Mouse (Mus musculus) midbrain, postnatal 0 days (tissue): Measurements from ENCODE around the gene Rbm4. TPM values are rescaled to one million over a fixed set of nuclear protein-coding genes. Genes with fewer than 3 reads are reported as not detected.
A peak's percentile ranks its signal among the peaks of the same experiment; 100 is the strongest.

Source experiments
- ATAC-seq: fragments of 200-750 bp; cut with Nextera tagmentation; 2 replicates; pipeline ENCODE4 v1.8.0; 2017; ENCODE audit warnings: moderate number of reproducible peaks, mild to moderate bottlenecking, moderate TSS enrichment, moderate library complexity; ENCODE audit not compliant: low FRiP score
- DNase-seq: peaks from one replicate; pipeline ENCODE4 v3.0.0-alpha.2; 2015; ENCODE audit warnings: low spot score
- H3K27ac ChIP-seq: fragments of 300-500 bp; sonication (generic); 2 replicates; pipeline ENCODE4 v1.5.1; 2014; ENCODE audit warnings: low read depth, mild to moderate bottlenecking, low read length, mixed read lengths
- H3K27me3 ChIP-seq: fragments of 300-500 bp; sonication (generic); 2 replicates; pipeline ENCODE4 v1.6.1; 2014; ENCODE audit warnings: low read length, control low read depth, mixed read lengths; ENCODE audit not compliant: insufficient read depth
- H3K36me3 ChIP-seq: fragments of 300-500 bp; sonication (generic); 2 replicates; pipeline ENCODE4 v1.6.1; 2014; ENCODE audit warnings: low read length, control low read depth, mixed read lengths; ENCODE audit not compliant: insufficient read depth
- H3K4me1 ChIP-seq: fragments of 300-500 bp; sonication (generic); 2 replicates; pipeline ENCODE4 v1.6.1; 2014; ENCODE audit warnings: mild to moderate bottlenecking, control low read depth, antibody characterized with exemption, low read length, mixed read lengths; ENCODE audit not compliant: insufficient read depth
- H3K4me2 ChIP-seq: fragments of 300-500 bp; sonication (generic); 2 replicates; pipeline ENCODE4 v1.6.1; 2014; ENCODE audit warnings: low read depth, mild to moderate bottlenecking, low read length, mixed read lengths; ENCODE audit not compliant: poor library complexity, severe bottlenecking
- H3K4me3 ChIP-seq: fragments of 300-500 bp; sonication (generic); 2 replicates; pipeline ENCODE4 v1.5.1; 2014; ENCODE audit warnings: low read depth, mild to moderate bottlenecking, low read length, moderate library complexity
- H3K9ac ChIP-seq: fragments of 300-500 bp; sonication (generic); replicated peaks from 2 replicates; pipeline ENCODE4 v1.6.1; 2014; ENCODE audit warnings: mild to moderate bottlenecking, low read length, moderate library complexity, mixed read lengths; ENCODE audit not compliant: poor library complexity, severe bottlenecking
- H3K9me3 ChIP-seq: fragments of 300-500 bp; sonication (generic); 2 replicates; pipeline ENCODE4 v1.6.1; 2016; ENCODE audit warnings: low read length, control low read depth
- CTCF ChIP-seq: IDR thresholded peaks from 2 replicates; pipeline ENCODE4 v1.5.1; 2016; ENCODE audit warnings: antibody characterized with exemption, mild to moderate bottlenecking
- WGBS: fragments of 180-500 bp; shearing (Covaris S2); extraction: QIAGEN DNeasy Blood & Tissue Kit; methylation state at CpG from one replicate; pipeline ENCODE4 v1.1.7; 2014; 5-methylcytosine and 5-hydroxymethylcytosine counted together
- polyA plus RNA-seq: library from polyadenylated mRNA; unstranded; fragments of >200 nt; fragmentation: Nextera tagmentation; extraction: Ambion mirVana; gene quantifications from 2 replicates; pipeline ENCODE4 v1.2.1, GENCODE M21; 2015
- total RNA-seq: library from RNA; depleted of rRNA; stranded (reverse); fragments of >200 nt; gene quantifications from 2 replicates; pipeline ENCODE4 v1.2.3, GENCODE M21; 2014

Gene Rbm4
- total and polyA plus RNA-seq, 2 experiments from 2014 or later, result 40.0 to 90.5 TPM

- H3K4me2 ChIP-seq, result no peak overlapping the region
- H3K9ac ChIP-seq, result no peak overlapping the region
- no peaks in the 10 kb centered on the region for H3K27me3 ChIP-seq
- H3K9me3 ChIP-seq, result no peaks in the 10 kb centered on the region
- H3K36me3 ChIP-seq, result peaks cover 34% of the 10 kb centered on the region
- no peak for ATAC-seq
- no peak overlapping the region for H3K4me3 ChIP-seq
- 81% methylated on average over 10 of the region's 10 CpGs for WGBS
- H3K4me1 ChIP-seq, result no peaks in the 10 kb centered on the region
- TF ChIP-seq CTCF, result no peak
- H3K27ac ChIP-seq, result no peak overlapping the region
- peak; percentile 7 for DNase-seq
Observed at GRCm38 (mm10) chr19:4803283-4803682, 9.6 kb upstream of the Rbm4 start.

DNA sequence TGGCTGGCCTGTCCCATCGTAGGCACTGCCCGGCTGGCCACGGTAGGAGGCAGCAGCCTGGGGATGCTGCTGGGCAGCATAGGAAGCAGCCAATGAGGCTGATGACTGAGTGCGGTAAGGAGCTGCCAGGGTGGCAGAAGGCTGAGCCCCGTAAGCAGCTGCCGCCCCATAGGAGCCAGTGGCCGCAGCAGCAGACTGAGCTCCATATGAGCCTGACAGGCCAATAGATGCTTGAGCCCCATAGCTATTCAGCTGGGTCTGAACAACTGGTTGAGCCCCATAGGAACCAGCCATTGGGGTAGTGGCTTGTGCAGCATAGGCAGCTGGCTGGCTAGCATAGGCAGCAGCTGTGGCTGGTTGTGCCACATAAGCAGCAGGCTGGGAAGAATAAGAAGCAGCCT lies 9.0 kb upstream of the Rbm4 start:
- Histone ChIP-seq H3K36me3 (peaks cover 34% of the 10 kb centered on the region), H3K9me3 (no peaks in the 10 kb centered on the region), H3K4me3 (no peak overlapping the region), H3K4me1 (no peaks in the 10 kb centered on the region), H3K27ac (no peak overlapping the region), H3K9ac (no peak overlapping the region), H3K4me2 (no peak overlapping the region), H3K27me3 (no peaks in the 10 kb centered on the region)
- WGBS, result 88% methylated on average over 7 of the region's 7 CpGs
- DNase-seq (peak; percentile 61), ATAC-seq (no peak)
- TF ChIP-seq CTCF, result no peak

- Histone ChIP-seq H3K9ac (no peak overlapping the region), H3K9me3 (no peaks in the 10 kb centered on the region), H3K27ac (no peak overlapping the region), H3K27me3 (no peaks in the 10 kb centered on the region), H3K4me3 (no peak overlapping the region), H3K36me3 (peaks cover 34% of the 10 kb centered on the region), H3K4me1 (no peaks in the 10 kb centered on the region), H3K4me2 (no peak overlapping the region)
- no peak for ATAC-seq
- WGBS, result 95% methylated on average over 5 of the region's 5 CpGs
- no peak for TF ChIP-seq CTCF
- no peak for DNase-seq
Observed at GRCm38 (mm10) chr19:4799083-4799482, 5.4 kb upstream of the Rbm4 start.

DNA sequence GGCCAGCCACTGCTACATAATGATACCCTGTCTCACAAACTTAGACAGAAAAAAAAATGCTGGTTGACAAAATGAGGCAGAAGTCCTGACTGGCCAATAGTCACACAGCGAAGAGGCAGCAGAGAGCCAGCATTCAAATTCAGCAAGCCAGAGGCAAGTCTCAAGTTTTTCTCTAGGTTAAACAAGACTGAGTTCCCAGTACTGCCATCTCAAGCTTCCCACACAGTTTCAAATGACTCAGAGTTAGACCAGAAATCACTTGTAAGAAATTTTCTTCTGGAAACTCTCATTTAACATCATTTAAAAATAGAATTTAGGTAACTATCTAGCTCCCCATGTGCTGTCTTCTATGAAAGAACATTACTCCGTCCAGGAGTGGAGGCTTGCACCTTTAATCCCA lies 4.1 kb upstream of the Rbm4 start:
- no peaks in the 10 kb centered on the region for H3K4me1 ChIP-seq
- no peak overlapping the region for H3K27ac ChIP-seq
- H3K4me3 ChIP-seq, result no peak overlapping the region
- no peak for TF ChIP-seq CTCF
- no peak overlapping the region for H3K9ac ChIP-seq
- no peak for DNase-seq
- no peak overlapping the region for H3K4me2 ChIP-seq
- H3K36me3 ChIP-seq, result peaks cover 24% of the 10 kb centered on the region
- H3K9me3 ChIP-seq, result no peaks in the 10 kb centered on the region
- 96% methylated on average over 2 of the region's 2 CpGs for whole genome bisulfite sequencing
- ATAC-seq, result no peak
- no peaks in the 10 kb centered on the region for H3K27me3 ChIP-seq

DNA sequence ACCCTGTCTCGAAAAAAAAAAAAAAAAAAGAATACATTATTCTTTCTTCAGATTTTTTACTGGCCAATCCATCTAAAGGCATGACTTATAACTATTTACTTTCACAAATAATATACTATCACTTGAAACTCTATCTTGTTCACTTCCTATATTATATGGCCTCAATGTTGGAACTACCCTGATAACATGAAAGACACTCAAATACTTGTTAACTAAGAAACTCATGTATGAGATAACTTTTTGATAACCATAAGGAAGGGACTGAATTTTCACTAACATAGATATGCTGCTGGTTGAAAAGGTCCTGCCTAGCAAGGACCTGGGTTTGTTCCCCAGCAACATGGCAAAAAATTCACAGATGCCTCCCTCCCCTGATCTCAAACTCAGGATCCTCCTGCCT lies 2.2 kb upstream of the Rbm4 start:
- Histone ChIP-seq H3K9me3 (no peaks in the 10 kb centered on the region), H3K4me1 (peaks cover 4% of the 10 kb centered on the region; the same call in 1 of the 2 replicates), H3K27me3 (no peaks in the 10 kb centered on the region), H3K36me3 (peaks cover 10% of the 10 kb centered on the region), H3K4me2 (no peak overlapping the region), H3K27ac (no peak overlapping the region), H3K9ac (no peak overlapping the region), H3K4me3 (no peak overlapping the region)
- WGBS, result 93% methylated on average over 1 of the region's 1 CpGs
- ATAC-seq, result no peak
- no peak for DNase-seq
- TF ChIP-seq CTCF, result no peak

GRCm38 (mm10) chr19:4793281-4793830 lies 345 bp downstream of the Rbm4 start:
- no peaks in the 10 kb centered on the region for H3K9me3 ChIP-seq
- peak overlapping the region; percentile 73 for H3K4me3 ChIP-seq
- H3K4me2 ChIP-seq, result peak overlapping the region; percentile 66
- H3K36me3 ChIP-seq, result peaks cover 5% of the 10 kb centered on the region; the same call in 1 of the 2 replicates
- peaks cover 13% of the 10 kb centered on the region; the same call in 1 of the 2 replicates for H3K4me1 ChIP-seq
- DNase-seq, result peak; percentile 14
- peak overlapping the region; percentile 86 for H3K27ac ChIP-seq
- 0 out of 2 replicates have a peak, but pooled peaks have one; percentile 50 for ATAC-seq
- H3K27me3 ChIP-seq, result no peaks in the 10 kb centered on the region
- TF ChIP-seq CTCF, result no peak
- H3K9ac ChIP-seq, result peak overlapping the region; percentile 79
- WGBS, result 2% methylated on average over 16 of the region's 16 CpGs
